Mouse (Mus musculus): ENCODE data around the gene Gm12695.

The Gm12695 gene

GRCm38 (mm10) chr4:96785086-96785485 is at the start of gene Gm12695:
Gene Gm12695 (minus strand): TSS chr4:96785186.
- no peak for DNase-seq (ENCODE audit: low read depth)

GRCm38 (mm10) chr4:96825540-96826045 is 40.6 kb upstream of the Gm12695 start:
- DNase-seq (ENCODE audit: low read depth), result no peak

- no peak for DNase-seq (ENCODE audit: low read depth)
Observed at GRCm38 (mm10) chr4:96806824-96807808, 22.1 kb upstream of the Gm12695 start.

GRCm38 (mm10) chr4:96799380-96800157 is 14.6 kb upstream of the Gm12695 start:
- peak; percentile 23 for DNase-seq (ENCODE audit: low read depth)

GRCm38 (mm10) chr4:96797583-96797982 is 12.6 kb upstream of the Gm12695 start:
- DNase-seq (ENCODE audit: low read depth), result no peak

- DNase-seq (ENCODE audit: low read depth), result no peak
Observed at GRCm38 (mm10) chr4:96791301-96791700, 6.3 kb upstream of the Gm12695 start.

GRCm38 (mm10) chr4:96789905-96790304 is 4.9 kb upstream of the Gm12695 start:
- DNase-seq (ENCODE audit: low read depth), result no peak

GRCm38 (mm10) chr4:96786610-96787009 is 1.6 kb upstream of the Gm12695 start:
- DNase-seq (ENCODE audit: low read depth), result no peak

- DNase-seq (ENCODE audit: low read depth), result no peak
Observed at GRCm38 (mm10) chr4:96772966-96773566, 11.9 kb downstream of the Gm12695 start.

GRCm38 (mm10) chr4:96766396-96766998 is 18.5 kb downstream of the Gm12695 start:
- DNase-seq (ENCODE audit: low read depth), result no peak

- DNase-seq (ENCODE audit: low read depth), result no peak
Observed at GRCm38 (mm10) chr4:96751953-96752352, 33.0 kb downstream of the Gm12695 start.

- DNase-seq (ENCODE audit: low read depth), result no peak
Observed at GRCm38 (mm10) chr4:96740472-96740871, 44.5 kb downstream of the Gm12695 start.

- no peak for DNase-seq (ENCODE audit: low read depth)
Observed at GRCm38 (mm10) chr4:96729256-96729655, 55.7 kb downstream of the Gm12695 start.

GRCm38 (mm10) chr4:96728211-96728610 is 56.8 kb downstream of the Gm12695 start:
- no peak for DNase-seq (ENCODE audit: low read depth)

- no peak for DNase-seq (ENCODE audit: low read depth)
Observed at GRCm38 (mm10) chr4:96725415-96726055, 59.5 kb downstream of the Gm12695 start.

GRCm38 (mm10) chr4:96722301-96722700 is 62.7 kb downstream of the Gm12695 start:
- DNase-seq (ENCODE audit: low read depth), result no peak

GRCm38 (mm10) chr4:96718977-96719966 is 65.7 kb downstream of the Gm12695 start:
- no peak for DNase-seq (ENCODE audit: low read depth)

- no peak for DNase-seq (ENCODE audit: low read depth)
Observed at GRCm38 (mm10) chr4:96718503-96718902, 66.5 kb downstream of the Gm12695 start.

GRCm38 (mm10) chr4:96705281-96705951 is 79.6 kb downstream of the Gm12695 start:
- peak; percentile 47 for DNase-seq (ENCODE audit: low read depth)

- DNase-seq (ENCODE audit: low read depth), result no peak
Observed at GRCm38 (mm10) chr4:96698218-96698561, 86.8 kb downstream of the Gm12695 start.

All from 416B (cell line).